Mouse (Mus musculus) midbrain, embryonic 16.5 days (tissue): ENCODE results near the gene Trim46. TPM values are rescaled to one million over a fixed set of nuclear protein-coding genes. Genes with fewer than 3 reads are reported as not detected.

Experiments used
- ATAC-seq: fragments of 200-750 bp; cut with Nextera tagmentation; 2 replicates; pipeline ENCODE4 v1.8.0; 2017; ENCODE audit warnings: moderate TSS enrichment
- H3K27ac ChIP-seq: fragments of 300-500 bp; sonication (generic); 2 replicates; pipeline ENCODE4 v1.5.1; 2014; ENCODE audit warnings: mild to moderate bottlenecking, low read length, mixed read lengths
- H3K27me3 ChIP-seq: fragments of 300-500 bp; sonication (generic); 2 replicates; pipeline ENCODE4 v1.6.1; 2014; ENCODE audit warnings: low read depth, low read length, mixed read lengths; ENCODE audit not compliant: control insufficient read depth, insufficient read depth
- H3K36me3 ChIP-seq: fragments of 300-500 bp; sonication (generic); 2 replicates; pipeline ENCODE4 v1.6.1; 2014; ENCODE audit warnings: mild to moderate bottlenecking, low read length, moderate library complexity, mixed read lengths; ENCODE audit not compliant: control insufficient read depth, insufficient read depth
- H3K4me1 ChIP-seq: fragments of 300-500 bp; sonication (generic); 2 replicates; pipeline ENCODE4 v1.6.1; 2014; ENCODE audit warnings: mild to moderate bottlenecking, low read length, mixed read lengths; ENCODE audit not compliant: control insufficient read depth, insufficient read depth
- H3K4me2 ChIP-seq: fragments of 300-500 bp; sonication (generic); 2 replicates; pipeline ENCODE4 v1.6.1; 2014; ENCODE audit warnings: mild to moderate bottlenecking, low read length, mixed read lengths
- H3K4me3 ChIP-seq: fragments of 300-500 bp; sonication (generic); 2 replicates; pipeline ENCODE4 v1.5.1; 2014; ENCODE audit warnings: low read depth, mild to moderate bottlenecking, low read length, moderate library complexity, mixed read lengths
- H3K9ac ChIP-seq: fragments of 300-500 bp; sonication (generic); 2 replicates; pipeline ENCODE4 v1.6.1; 2014; ENCODE audit warnings: low read depth, low read length, mixed read lengths
- H3K9me3 ChIP-seq: fragments of 300-500 bp; sonication (generic); replicated peaks from 2 replicates; pipeline ENCODE4 v1.6.1; 2014; ENCODE audit warnings: mild to moderate bottlenecking, low read length, mixed read lengths; ENCODE audit not compliant: control insufficient read depth, poor library complexity, severe bottlenecking
- WGBS: fragments of 180-500 bp; shearing (Covaris S2); extraction: QIAGEN DNeasy Blood & Tissue Kit; methylation state at CpG from one replicate; pipeline ENCODE4 v1.1.7; 2014; 5-methylcytosine and 5-hydroxymethylcytosine counted together
- polyA plus RNA-seq: library from polyadenylated mRNA; unstranded; fragments of >200 nt; fragmentation: Nextera tagmentation; extraction: Ambion mirVana; gene quantifications from 2 replicates; pipeline ENCODE4 v1.2.1, GENCODE M21; 2015

Trim46 gene
- polyA plus RNA-seq, 1 experiment from 2014 or later: 91.2 TPM

GRCm38 (mm10) chr3:89244158-89244981, 1.7 kb downstream of the Trim46 start:
- Histone ChIP-seq H3K4me3 (peak overlapping the region; percentile 71), H3K9me3 (no peaks in the 10 kb centered on the region), H3K4me2 (peak overlapping the region; percentile 86), H3K9ac (peak overlapping the region; percentile 86), H3K4me1 (peaks cover 31% of the 10 kb centered on the region), H3K27me3 (no peaks in the 10 kb centered on the region), H3K36me3 (peaks cover 25% of the 10 kb centered on the region), H3K27ac (peak overlapping the region; percentile 95)
- WGBS: 11% methylated on average over 25 of the region's 25 CpGs
- ATAC-seq: peak; percentile 27

GRCm38 (mm10) chr3:89243609-89244008, 2.5 kb downstream of the Trim46 start:
- H3K4me2 ChIP-seq: peak overlapping the region; percentile 86
- WGBS: 10% methylated on average over 14 of the region's 14 CpGs
- H3K9ac ChIP-seq: peak overlapping the region; percentile 86
- peaks cover 31% of the 10 kb centered on the region for H3K4me1 ChIP-seq
- H3K4me3 ChIP-seq: peak overlapping the region; percentile 71
- no peaks in the 10 kb centered on the region for H3K27me3 ChIP-seq
- peaks cover 29% of the 10 kb centered on the region for H3K36me3 ChIP-seq
- 0 out of 2 replicates have a peak overlapping the region, but pooled peaks have one; percentile 19 for H3K27ac ChIP-seq
- no peaks in the 10 kb centered on the region for H3K9me3 ChIP-seq
- ATAC-seq: no peak

GRCm38 (mm10) chr3:89242331-89242895, 3.7 kb downstream of the Trim46 start:
- Histone ChIP-seq H3K27me3 (no peaks in the 10 kb centered on the region), H3K27ac (no peak overlapping the region), H3K4me3 (no peak overlapping the region), H3K36me3 (peaks cover 39% of the 10 kb centered on the region), H3K9me3 (no peaks in the 10 kb centered on the region), H3K4me1 (peaks cover 29% of the 10 kb centered on the region), H3K9ac (no peak overlapping the region), H3K4me2 (no peak overlapping the region)
- ATAC-seq: no peak
- 72% methylated on average over 9 of the region's 9 CpGs for WGBS

- Histone ChIP-seq H3K9me3 (no peaks in the 10 kb centered on the region), H3K4me2 (no peak overlapping the region), H3K4me1 (peaks cover 13% of the 10 kb centered on the region), H3K36me3 (peaks cover 72% of the 10 kb centered on the region), H3K27me3 (no peaks in the 10 kb centered on the region), H3K27ac (no peak overlapping the region), H3K9ac (no peak overlapping the region), H3K4me3 (no peak overlapping the region)
- no peak for ATAC-seq
- 62% methylated on average over 8 of the region's 12 CpGs for WGBS
These were observed 7.6 kb downstream of the Trim46 start for GRCm38 (mm10) chr3:89238494-89238893.

- no peak overlapping the region for H3K4me3 ChIP-seq
- no peaks in the 10 kb centered on the region for H3K9me3 ChIP-seq
- 95% methylated on average over 21 of the region's 21 CpGs for WGBS
- H3K27me3 ChIP-seq: no peaks in the 10 kb centered on the region
- no peak for ATAC-seq
- no peak overlapping the region for H3K4me2 ChIP-seq
- H3K36me3 ChIP-seq: peaks cover 78% of the 10 kb centered on the region
- H3K9ac ChIP-seq: no peak overlapping the region
- peaks cover 5% of the 10 kb centered on the region; the same call in 1 of the 2 replicates for H3K4me1 ChIP-seq
- no peak overlapping the region for H3K27ac ChIP-seq
These were observed 8.4 kb downstream of the Trim46 start for GRCm38 (mm10) chr3:89237682-89238081.

GRCm38 (mm10) chr3:89236516-89236915, 9.6 kb downstream of the Trim46 start:
- 92% methylated on average over 10 of the region's 10 CpGs for WGBS
- H3K4me3 ChIP-seq: no peak overlapping the region
- no peak overlapping the region for H3K4me2 ChIP-seq
- no peak overlapping the region for H3K9ac ChIP-seq
- H3K27ac ChIP-seq: no peak overlapping the region
- peaks cover 72% of the 10 kb centered on the region for H3K36me3 ChIP-seq
- no peaks in the 10 kb centered on the region for H3K9me3 ChIP-seq
- H3K27me3 ChIP-seq: no peaks in the 10 kb centered on the region
- ATAC-seq: no peak
- H3K4me1 ChIP-seq: no peaks in the 10 kb centered on the region

- ATAC-seq: no peak
- Histone ChIP-seq H3K27me3 (no peaks in the 10 kb centered on the region), H3K4me2 (no peak overlapping the region), H3K9me3 (no peaks in the 10 kb centered on the region), H3K27ac (no peak overlapping the region), H3K9ac (no peak overlapping the region), H3K4me3 (no peak overlapping the region), H3K36me3 (peaks cover 49% of the 10 kb centered on the region), H3K4me1 (no peaks in the 10 kb centered on the region)
- 88% methylated on average over 14 of the region's 14 CpGs for WGBS
These were observed 12.5 kb downstream of the Trim46 start for GRCm38 (mm10) chr3:89233562-89234110.

GRCm38 (mm10) chr3:89232614-89233013, 13.5 kb downstream of the Trim46 start:
- ATAC-seq: no peak
- Histone ChIP-seq H3K4me3 (no peak overlapping the region), H3K27ac (no peak overlapping the region), H3K27me3 (no peaks in the 10 kb centered on the region), H3K36me3 (peaks cover 41% of the 10 kb centered on the region), H3K9me3 (no peaks in the 10 kb centered on the region), H3K4me1 (peaks cover 5% of the 10 kb centered on the region), H3K9ac (no peak overlapping the region), H3K4me2 (no peak overlapping the region)
- WGBS: 75% methylated on average over 6 of the region's 6 CpGs

- no peak overlapping the region for H3K9ac ChIP-seq
- ATAC-seq: no peak
- peaks cover 12% of the 10 kb centered on the region for H3K4me1 ChIP-seq
- H3K4me2 ChIP-seq: no peak overlapping the region
- H3K36me3 ChIP-seq: peaks cover 34% of the 10 kb centered on the region
- H3K9me3 ChIP-seq: no peaks in the 10 kb centered on the region
- H3K27me3 ChIP-seq: no peaks in the 10 kb centered on the region
- H3K4me3 ChIP-seq: no peak overlapping the region
- 86% methylated on average over 16 of the region's 16 CpGs for WGBS
- H3K27ac ChIP-seq: no peak overlapping the region
These were observed 14.3 kb downstream of the Trim46 start for GRCm38 (mm10) chr3:89231772-89232275.
